Mouse (Mus musculus) Patski (cell line): Measurements from ENCODE around the gene Oog2. TPM values are rescaled to one million over a fixed set of nuclear protein-coding genes. Genes with fewer than 3 reads are reported as not detected.
"Not testable (repeated sequence)": the region's sequence is repeated elsewhere in the genome, so short reads cannot be mapped to it uniquely, and the experiment has no call there.

ENCODE experiments used
- ATAC-seq: fragments of 100-300 bp; one replicate; pipeline ENCODE4 v1.8.0; 2021
- CTCF ChIA-PET: fragments of 350-600 bp; sonication (Branson Sonifier 250); formaldehyde crosslinking; loops from one replicate; lab custom pipeline; 2022; ENCODE audit warnings: inconsistent platforms; lab: Charles Lee
- POLR2A ChIA-PET: fragments of 350-600 bp; sonication (Branson Sonifier 250); formaldehyde crosslinking; loops from one replicate; lab custom pipeline; 2022; ENCODE audit warnings: antibody characterized with exemption, inconsistent platforms; lab: Charles Lee
- DNase-seq: peaks from one replicate; pipeline ENCODE4 v3.0.0-alpha.2; 2011; ENCODE audit warnings: low read depth, low spot score
- H3K27me3 ChIP-seq: fragments of 371-371 bp; one replicate; pipeline ENCODE4 v1.5.1; 2021
- CTCF ChIP-seq: fragments of 100-300 bp; IDR thresholded peaks from one replicate; pipeline ENCODE4 v1.5.1; 2021
- in situ Hi-C: fragments of 300-500 bp; cut with MboI; formaldehyde crosslinking; loops from 3 replicates; pipeline ENCODE4 v1.11.1; 2018; ENCODE audit warnings: low pct_unique_long_range_greater_than_20kb, mixed read lengths
- polyA plus RNA-seq: library from polyadenylated mRNA; unstranded; gene quantifications from one replicate; pipeline ENCODE4 v1.2.3, GENCODE M21; 2021

Oog2 gene
- polyA plus RNA-seq: not detected

DNA sequence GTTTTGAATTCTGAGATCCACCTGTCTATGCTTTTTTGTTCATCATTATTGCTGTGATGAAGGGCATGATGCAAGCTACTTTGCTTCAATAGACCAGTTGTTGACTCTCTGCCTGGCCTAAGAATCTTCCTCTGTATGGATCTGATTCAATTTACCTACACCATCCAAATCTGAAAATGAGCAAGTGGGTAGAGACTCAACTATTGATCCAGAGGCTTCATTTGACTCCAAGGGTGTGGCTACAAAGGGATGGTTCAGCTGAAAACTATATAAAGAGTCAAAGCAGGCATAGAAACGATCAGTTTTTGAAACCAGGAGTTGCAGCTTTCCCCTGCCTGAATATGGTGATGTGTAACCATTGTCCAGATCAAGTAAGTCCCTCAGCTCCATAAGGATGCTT lies at the start of gene Oog2:
Gene Oog2 (plus strand): TSS at position 301 of the 400 bp plus-strand sequence.
- ChIA-PET CTCF (no interaction called here), POLR2A (no interaction called here)
- DNase-seq (no peak), ATAC-seq (no peak)
- H3K27me3 ChIP-seq: no peaks in the 10 kb centered on the region
- TF ChIP-seq CTCF: no peak
- in situ Hi-C loops: no loop called here

DNA sequence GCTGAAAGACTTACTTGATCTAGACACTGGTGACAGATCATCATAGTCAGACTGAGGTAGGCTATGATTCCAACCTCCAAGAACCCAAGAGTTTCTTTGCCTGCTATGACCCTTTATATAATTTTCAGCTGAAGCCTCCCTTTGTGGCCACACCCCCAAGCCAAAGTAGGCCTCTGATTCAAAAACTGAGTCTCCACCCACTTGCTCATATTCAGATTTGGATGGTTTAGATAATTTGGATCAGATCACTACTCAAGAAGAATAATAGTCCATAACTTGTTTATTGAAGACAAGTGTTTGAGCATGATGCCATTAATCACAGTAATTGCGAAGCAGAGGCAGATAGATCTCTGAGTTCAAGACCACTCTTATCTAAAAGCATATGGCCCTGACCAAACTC lies 28.0 kb upstream of the Oog2 start, which contains the start of gene Oog3:
Gene Oog3 (minus strand): TSS at position 101 of the 400 bp plus-strand sequence.
- POLR2A ChIA-PET: no interaction called here
- ATAC-seq (no peak), DNase-seq (no peak)
- CTCF ChIA-PET: no interaction called here
- in situ Hi-C loops: loop anchor here (10.0 kb wide), 2 partner anchors 318 to 468 kb away; partner anchors contain the start of gene Gm13103
- H3K27me3 ChIP-seq: no peaks in the 10 kb centered on the region
- no peak for TF ChIP-seq CTCF

DNA sequence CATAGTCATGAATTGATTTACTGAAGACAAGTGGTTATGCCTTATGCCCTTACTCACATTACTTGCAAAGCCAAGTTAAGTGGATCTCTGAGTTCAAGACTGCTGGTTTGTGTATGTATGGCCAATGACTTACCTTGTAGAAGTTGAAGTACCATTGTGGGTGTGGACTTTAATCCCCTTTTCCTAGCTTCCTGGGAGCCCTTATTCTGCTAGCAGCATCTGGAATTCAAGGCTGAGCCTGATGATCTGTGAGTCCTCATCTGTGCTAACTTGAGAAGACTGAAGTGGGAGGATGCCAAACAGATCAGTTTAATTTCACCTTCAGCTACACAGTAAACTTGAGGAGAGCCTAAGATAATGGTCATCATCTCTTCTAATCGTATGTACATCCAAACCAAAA lies 22.7 kb downstream of the Oog2 start, which contains the start of gene C87977:
Gene C87977 (minus strand): TSS at position 101 of the 400 bp plus-strand sequence.
- POLR2A ChIA-PET, H3K27me3 ChIP-seq, in situ Hi-C loops, CTCF ChIA-PET, DNase-seq, ATAC-seq: not testable (repeated sequence)

Other genes with a start within 250 kb of the Oog2 start
- 0.04 TPM for gene Pramef25, start 239.7 kb upstream of the Oog2 start, polyA plus RNA-seq
- not detected for gene Gm13101, start 223.8 kb upstream of the Oog2 start, polyA plus RNA-seq
- gene Pramef17, start 196.3 kb upstream of the Oog2 start, polyA plus RNA-seq: not detected
- not detected for gene Pramel4, start 131.6 kb upstream of the Oog2 start, polyA plus RNA-seq
- gene Gm13102, start 84.2 kb upstream of the Oog2 start, polyA plus RNA-seq: not detected
- not detected for gene Oog3, start 28.1 kb upstream of the Oog2 start, polyA plus RNA-seq
- not detected for gene C87977, start 22.6 kb downstream of the Oog2 start, polyA plus RNA-seq
- not detected for gene Pramel5, start 89.8 kb downstream of the Oog2 start, polyA plus RNA-seq
- gene Gm13128, start 139.5 kb downstream of the Oog2 start, polyA plus RNA-seq: not detected
- 0.04 TPM for gene Gm13119, start 167.2 kb downstream of the Oog2 start, polyA plus RNA-seq
- gene Pramef20, start 187.2 kb downstream of the Oog2 start, polyA plus RNA-seq: not detected
- 0.04 TPM for gene Pramef12, start 217.7 kb downstream of the Oog2 start, polyA plus RNA-seq
- gene 1700012P22Rik, start 248.1 kb downstream of the Oog2 start, polyA plus RNA-seq: not detected